Mouse (Mus musculus) ES-E14 (cell line): ENCODE data around the gene Tet1. TPM values are rescaled to one million over a fixed set of nuclear protein-coding genes. Genes with fewer than 3 reads are reported as not detected.

ENCODE experiments used
- DNase-seq: peaks from one replicate; pipeline ENCODE4 v3.0.0-alpha.2; 2013; ENCODE audit warnings: low read depth, low spot score
- H3K27ac ChIP-seq: 2 replicates; pipeline ENCODE4 v1.5.1; 2012; ENCODE audit warnings: low read depth, mild to moderate bottlenecking, low read length, moderate library complexity, mixed read lengths; ENCODE audit not compliant: poor library complexity, insufficient read depth, severe bottlenecking
- H3K36me3 ChIP-seq: 2 replicates; pipeline ENCODE4 v1.6.1; 2012; ENCODE audit warnings: mild to moderate bottlenecking, low read length, moderate library complexity, mixed read lengths; ENCODE audit not compliant: control insufficient read depth, poor library complexity, insufficient read depth, severe bottlenecking
- H3K4me1 ChIP-seq, 2 experiments: fragments of 150-350 bp in 1 of 2; sonication (generic) in 1 of 2; 2 replicates each; pipeline ENCODE4 v1.6.1; 2012; ENCODE audit warnings: low read length in 2 of 2, mild to moderate bottlenecking in 1 of 2, mixed read lengths in 1 of 2; ENCODE audit not compliant: control insufficient read depth in 2 of 2, insufficient read depth in 2 of 2, poor library complexity in 1 of 2
- H3K4me3 ChIP-seq, 2 experiments: fragments of 150-350 bp in 1 of 2; sonication (generic) in 1 of 2; 2 replicates each; pipeline ENCODE4 v1.5.1; 2012; ENCODE audit warnings: low read length in 2 of 2, low read depth in 1 of 2, mild to moderate bottlenecking in 1 of 2, mixed read lengths in 1 of 2; ENCODE audit not compliant: insufficient read depth in 1 of 2, poor library complexity in 1 of 2, severe bottlenecking in 1 of 2
- H3K9ac ChIP-seq: 2 replicates; pipeline ENCODE4 v1.6.1; 2012; ENCODE audit warnings: low read depth, mild to moderate bottlenecking, low read length, mixed read lengths; ENCODE audit not compliant: poor library complexity, insufficient read depth, severe bottlenecking
- H3K9me3 ChIP-seq: fragments of 150-350 bp; sonication (generic); 2 replicates; pipeline ENCODE4 v1.6.1; 2012; ENCODE audit warnings: low read depth, mild to moderate bottlenecking, low read length; ENCODE audit not compliant: control insufficient read depth, insufficient read depth
- CHD2 ChIP-seq: IDR thresholded peaks from 2 replicates; pipeline ENCODE4 v1.6.1; 2014; ENCODE audit warnings: mild to moderate bottlenecking, low read depth, low read length, inconsistent platforms
- HCFC1 ChIP-seq: IDR thresholded peaks from 2 replicates; pipeline ENCODE4 v1.6.1; 2012; ENCODE audit warnings: low read length, inconsistent platforms, borderline replicate concordance; ENCODE audit not compliant: insufficient read depth
- MAFK ChIP-seq: IDR thresholded peaks from 2 replicates; pipeline ENCODE4 v1.6.1; 2014; ENCODE audit warnings: mild to moderate bottlenecking, low read depth, low read length, inconsistent platforms; ENCODE audit not compliant: insufficient read depth
- ZC3H11A ChIP-seq: IDR thresholded peaks from 2 replicates; pipeline ENCODE4 v1.6.1; 2012; ENCODE audit warnings: low read depth, mild to moderate bottlenecking, inconsistent platforms, low read length, borderline replicate concordance
- ZNF384 ChIP-seq: IDR thresholded peaks from 2 replicates; pipeline ENCODE4 v1.6.1; 2012; ENCODE audit warnings: low read depth, low read length, inconsistent platforms
- in situ Hi-C, 2 experiments: fragments of 600-800 bp; cut with MboI; formaldehyde crosslinking; loops; one replicate each; pipeline ENCODE4 v1.15.1; 2025; ENCODE audit warnings: low sequenced_read_pairs in 2 of 2, inconsistent platforms in 1 of 2; ENCODE audit not compliant: unreplicated experiment in 2 of 2
- total RNA-seq: library from RNA; depleted of rRNA; stranded (reverse); fragments of 300-350 nt; gene quantifications from 2 replicates; pipeline ENCODE4 v1.2.3, GENCODE M21; 2012

Tet1 gene
- total RNA-seq, 1 experiment, result 307 TPM

- TF ChIP-seq HCFC1 (no peak), MAFK (no peak), ZNF384 (no peak), ZC3H11A (no peak), CHD2 (no peak)
- in situ Hi-C loops, result no loop called here
- Histone ChIP-seq H3K9ac (no peak overlapping the region), H3K36me3 (no peaks in the 10 kb centered on the region; the same call in 1 of the 2 replicates), H3K27ac (no peak overlapping the region), H3K4me1 (no peaks in the 10 kb centered on the region), H3K9me3 (no peaks in the 10 kb centered on the region), H3K4me3 (no peak overlapping the region)
- DNase-seq, result peak; percentile 34
Measured at GRCm38 (mm10) chr10:62804106-62804505, 104.7 kb downstream of the Tet1 start.

- H3K36me3 ChIP-seq, result no peaks in the 10 kb centered on the region; the same call in 1 of the 2 replicates
- no peaks in the 10 kb centered on the region for H3K9me3 ChIP-seq
- no peak overlapping the region for H3K9ac ChIP-seq
Measured at GRCm38 (mm10) chr10:62803296-62803695, 105.5 kb downstream of the Tet1 start.

GRCm38 (mm10) chr10:62794221-62794620, 114.6 kb downstream of the Tet1 start:
- peaks cover 3% of the 10 kb centered on the region for H3K36me3 ChIP-seq
- H3K9me3 ChIP-seq, result no peaks in the 10 kb centered on the region
- TF ChIP-seq CHD2, result no peak
- TF ChIP-seq ZNF384, result no peak
- no peak for TF ChIP-seq MAFK
- no peak for TF ChIP-seq ZC3H11A
- TF ChIP-seq HCFC1, result no peak
- no peak overlapping the region for H3K9ac ChIP-seq
- H3K27ac ChIP-seq, result no peak overlapping the region
- in situ Hi-C loops, result no loop called here
- no peak overlapping the region for H3K4me3 ChIP-seq
- DNase-seq, result no peak
- peaks cover 0 to 2% of the 10 kb centered on the region in 2 experiments; a peak in 1 of 4 replicates for H3K4me1 ChIP-seq

More at GRCm38 (mm10) chr10:62803296-62803695, 105.5 kb downstream of the Tet1 start:
- Histone ChIP-seq H3K27ac (no peak overlapping the region), H3K4me1 (no peaks in the 10 kb centered on the region), H3K4me3 (no peak overlapping the region)
- in situ Hi-C loops, result no loop called here
- DNase-seq, result no peak
- TF ChIP-seq CHD2 (no peak), MAFK (no peak), ZNF384 (no peak), HCFC1 (no peak), ZC3H11A (no peak)

GRCm38 (mm10) chr10:62793091-62793453, 115.7 kb downstream of the Tet1 start:
- TF ChIP-seq ZC3H11A, result no peak
- TF ChIP-seq CHD2, result no peak
- no peak for TF ChIP-seq MAFK
- no peak for TF ChIP-seq HCFC1
- TF ChIP-seq ZNF384, result no peak
- Histone ChIP-seq H3K9ac (peak overlapping the region; percentile 98; the same call in 1 of the 2 replicates), H3K4me1 (peaks cover 0 to 3% of the 10 kb centered on the region in 2 experiments; a peak in 1 of 4 replicates), H3K4me3 (peak overlapping the region; percentile 95 to 96), H3K36me3 (peaks cover 11% of the 10 kb centered on the region), H3K27ac (peak overlapping the region; percentile 95), H3K9me3 (no peaks in the 10 kb centered on the region)
- DNase-seq, result peak; percentile 42
- in situ Hi-C loops, result no loop called here

DNA sequence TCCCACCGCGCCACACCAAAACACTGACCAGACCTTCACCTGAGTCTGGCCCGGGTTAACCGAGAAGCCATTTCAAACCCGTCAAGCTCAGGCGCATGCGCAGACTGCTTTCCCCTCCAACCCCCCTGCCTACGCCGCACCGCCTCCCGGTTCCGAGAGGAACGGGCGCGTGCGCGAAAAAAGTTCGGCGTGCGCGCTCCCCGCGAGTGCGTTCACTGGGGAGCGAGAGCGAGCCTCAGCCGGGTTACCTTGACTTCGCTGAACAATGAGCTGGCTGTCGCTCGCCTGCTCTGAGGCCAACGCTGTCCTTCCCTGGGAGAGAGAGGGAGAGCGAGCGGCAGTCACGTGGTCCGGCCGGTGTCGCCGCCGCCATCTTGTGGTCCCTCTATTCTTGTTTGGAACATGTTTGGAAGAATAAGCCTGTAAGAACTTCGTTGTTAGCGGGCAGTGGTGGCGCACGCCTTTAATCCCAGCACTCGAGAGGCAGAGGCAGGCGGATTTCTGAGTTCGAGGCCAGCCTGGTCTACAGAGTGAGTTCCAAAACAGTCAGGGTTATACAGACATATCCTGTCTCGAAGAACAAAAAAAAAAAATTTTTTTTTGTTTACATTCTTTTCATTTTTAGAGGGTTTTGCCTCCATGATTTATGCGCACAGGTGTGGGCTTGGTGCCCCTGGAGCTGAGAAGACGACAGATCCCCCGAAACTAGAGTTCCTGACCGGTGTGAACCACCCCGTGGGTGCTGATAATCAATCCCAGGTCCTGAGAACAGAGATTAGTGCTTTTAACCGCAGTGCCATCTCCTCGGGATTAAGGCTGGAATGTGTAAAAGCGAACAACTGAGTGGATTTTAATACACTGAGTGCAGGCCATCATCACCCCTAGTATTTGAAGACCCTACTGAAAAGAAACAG, 116.4 kb downstream of the Tet1 start, which contains the start of gene Ccar1:
Gene Ccar1, minus strand, starts transcription at position 110 of the 914 bp plus-strand sequence.
- Histone ChIP-seq H3K9me3 (no peaks in the 10 kb centered on the region), H3K4me3 (peak within 1 kb of the TSS; percentile 95 to 96), H3K4me1 (peaks cover 0 to 3% of the 10 kb centered on the region in 2 experiments; a peak in 1 of 4 replicates), H3K27ac (peak within 1 kb of the TSS; percentile 95), H3K36me3 (peaks cover 16% of the 10 kb centered on the region), H3K9ac (peak within 1 kb of the TSS; percentile 98)
- no peak for TF ChIP-seq ZC3H11A
- peak; percentile 44; the same call in 1 of the 2 replicates for TF ChIP-seq CHD2
- peak; percentile 31; the same call in 1 of the 2 replicates for TF ChIP-seq ZNF384
- peak; percentile 54; the same call in 1 of the 2 replicates for TF ChIP-seq HCFC1
- no peak for TF ChIP-seq MAFK
- in situ Hi-C loops, result no loop called here
- DNase-seq, result peak; percentile 97
